Mouse (Mus musculus): ENCODE measurements around the gene Taok1. TPM values are rescaled to one million over a fixed set of nuclear protein-coding genes. Genes with fewer than 3 reads are reported as not detected.

Gene Taok1
- polyA plus RNA-seq, 1 experiment = 2.5 TPM

DNA sequence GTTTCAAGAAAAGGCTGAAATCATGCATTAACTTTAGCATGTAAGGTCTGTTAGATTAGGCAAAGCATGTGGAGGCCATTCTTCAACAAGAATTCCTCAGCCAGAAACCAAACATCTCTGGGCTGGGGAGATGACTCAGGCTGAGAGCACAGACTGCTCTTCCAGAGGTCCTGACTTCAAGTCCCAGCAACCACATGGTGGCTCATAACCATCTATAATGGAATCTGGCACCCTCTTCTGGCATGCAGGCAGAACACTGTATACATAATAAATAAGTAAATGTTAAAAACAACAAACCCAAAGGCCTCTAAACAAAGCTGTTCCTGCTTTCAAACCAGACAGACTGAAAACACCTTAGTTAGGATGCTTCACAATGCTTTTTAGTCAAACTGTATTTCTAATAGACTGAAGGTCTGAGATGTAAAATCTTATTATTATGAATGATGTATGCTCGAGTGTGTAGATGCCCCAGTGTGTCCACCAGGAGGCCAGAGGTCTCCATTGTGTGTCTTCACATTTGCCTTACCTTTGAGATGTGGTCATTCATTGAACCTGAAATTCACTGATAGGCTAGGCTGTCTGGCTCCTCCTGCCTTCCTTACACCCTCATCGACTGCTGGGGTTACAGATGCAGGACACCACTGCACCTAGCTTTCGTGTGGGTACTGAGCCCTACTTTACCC, 81.7 kb downstream of the Taok1 start:
- 88% methylated on average over 3 of the region's 3 CpGs for WGBS
- Histone ChIP-seq H3K27ac (ENCODE audit: insufficient read depth, low read length) (no peak overlapping the region), H3K36me3 (ENCODE audit: control insufficient read depth, insufficient read depth, low read length) (no peaks in the 10 kb centered on the region), H3K27me3 (ENCODE audit: control insufficient read depth, insufficient read depth, low read length) (no peaks in the 10 kb centered on the region), H3K4me1 (ENCODE audit: control insufficient read depth, insufficient read depth, insufficient read length) (no peaks in the 10 kb centered on the region), H3K4me3 (ENCODE audit: extremely low read depth, insufficient read depth, insufficient read length) (no peak overlapping the region)
- TF ChIP-seq POLR2A (IDR thresholded peaks at IDR 0.05; ENCODE audit: low read depth, low read length) = no peak
- no peak for TF ChIP-seq CTCF (IDR thresholded peaks at IDR 0.05; ENCODE audit: extremely low read depth, insufficient read depth, insufficient read length, insufficient replicate concordance)
- no peak for DNase-seq (ENCODE audit: low read depth in 1 of 2, low spot score in 2 of 2)

DNA sequence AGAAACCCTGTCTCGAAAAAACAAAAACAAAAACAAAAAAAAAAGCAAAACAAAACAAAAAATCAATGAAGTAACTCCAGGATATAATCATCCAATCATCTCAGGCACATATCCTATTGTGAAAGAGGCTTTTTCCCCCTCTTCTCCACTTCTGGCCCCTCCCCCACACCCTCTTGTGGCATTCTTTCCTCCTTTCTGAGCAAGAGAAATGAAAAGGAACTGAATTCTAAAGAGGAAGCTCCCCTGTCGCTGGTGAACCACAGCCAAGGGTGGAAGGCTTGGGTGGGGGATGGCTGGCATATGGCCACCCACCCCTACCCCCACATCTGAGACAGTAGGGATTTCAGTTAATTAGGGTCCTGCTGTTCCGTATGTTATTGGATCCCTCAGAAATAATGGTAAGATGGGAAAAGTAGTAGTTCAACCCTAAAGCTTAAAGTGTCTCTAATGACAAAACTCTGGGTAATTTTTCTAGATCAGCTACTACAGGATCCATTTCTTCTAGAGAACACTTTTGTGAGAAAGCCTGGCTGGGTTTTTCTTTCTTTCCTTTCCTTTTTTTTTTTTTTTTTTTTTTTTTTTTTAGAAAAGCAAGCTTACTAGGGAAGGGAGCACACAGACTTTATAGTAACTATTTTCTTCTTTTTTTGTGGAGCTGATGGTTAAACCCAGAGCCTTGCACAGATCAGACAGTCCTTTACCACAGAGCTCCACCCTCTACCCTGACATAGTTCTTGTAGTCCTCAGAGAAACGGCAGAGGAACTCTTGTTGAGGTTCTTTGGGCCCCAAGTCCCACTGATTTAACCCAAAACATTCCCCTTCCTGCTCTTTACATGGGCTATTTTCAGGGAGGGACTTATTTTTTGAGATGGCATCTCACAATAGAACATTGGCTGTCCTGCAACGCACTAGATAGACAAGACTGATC, 86.8 kb downstream of the Taok1 start:
- 24% methylated on average over 5 of the region's 5 CpGs for WGBS
- H3K4me1 ChIP-seq (ENCODE audit: control insufficient read depth, insufficient read depth, insufficient read length) = peaks cover 26% of the 10 kb centered on the region; the same call in 1 of the 2 replicates
- no peak overlapping the region for H3K4me3 ChIP-seq (ENCODE audit: extremely low read depth, insufficient read depth, insufficient read length)
- H3K27ac ChIP-seq (ENCODE audit: insufficient read depth, low read length) = 0 out of 2 replicates have a peak overlapping the region, but pooled peaks have one; percentile 12
- H3K27me3 ChIP-seq (ENCODE audit: control insufficient read depth, insufficient read depth, low read length) = peaks cover 2% of the 10 kb centered on the region; the same call in 1 of the 2 replicates
- H3K36me3 ChIP-seq (ENCODE audit: control insufficient read depth, insufficient read depth, low read length) = no peaks in the 10 kb centered on the region
- peak in 1 of 2 experiments; percentile 47 for DNase-seq (ENCODE audit: low read depth in 1 of 2, low spot score in 2 of 2)
- TF ChIP-seq POLR2A (IDR thresholded peaks at IDR 0.05; ENCODE audit: low read depth, low read length) (no peak), CTCF (IDR thresholded peaks at IDR 0.05; ENCODE audit: extremely low read depth, insufficient read depth, insufficient read length, insufficient replicate concordance) (no peak)

DNA sequence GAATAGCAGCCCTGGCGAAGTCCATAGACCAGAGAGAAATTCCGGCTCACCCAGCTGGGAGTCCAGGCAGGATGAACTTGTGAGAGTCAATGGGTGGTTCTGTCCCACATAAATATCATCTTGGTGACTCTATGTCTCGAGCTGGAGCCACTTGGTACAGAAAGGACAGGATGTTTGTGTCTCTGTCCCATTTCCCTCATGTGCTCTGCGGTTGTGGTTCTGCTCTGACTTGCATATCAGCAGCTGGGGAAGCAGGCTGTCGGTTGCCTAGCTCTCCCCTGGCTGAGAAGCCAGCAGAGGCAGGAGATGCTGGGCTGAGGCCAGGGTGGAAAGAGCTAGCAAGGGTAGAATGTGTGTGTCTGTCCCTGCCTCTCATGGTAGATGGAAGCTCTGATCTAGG, 88.6 kb downstream of the Taok1 start, which contains the start of gene Gm10392:
Gene Gm10392 (minus strand): TSS at position 156 of the 400 bp plus-strand sequence.
- TF ChIP-seq POLR2A (IDR thresholded peaks at IDR 0.05; ENCODE audit: low read depth, low read length) (peak; percentile 2; the same call in 1 of the 2 replicates), CTCF (IDR thresholded peaks at IDR 0.05; ENCODE audit: extremely low read depth, insufficient read depth, insufficient read length, insufficient replicate concordance) (no peak)
- Histone ChIP-seq H3K4me3 (ENCODE audit: extremely low read depth, insufficient read depth, insufficient read length) (no peak within 1 kb of the TSS; the same call in 1 of the 2 replicates), H3K4me1 (ENCODE audit: control insufficient read depth, insufficient read depth, insufficient read length) (peaks cover 38% of the 10 kb centered on the region), H3K27me3 (ENCODE audit: control insufficient read depth, insufficient read depth, low read length) (peaks cover 6% of the 10 kb centered on the region), H3K36me3 (ENCODE audit: control insufficient read depth, insufficient read depth, low read length) (no peaks in the 10 kb centered on the region), H3K27ac (ENCODE audit: insufficient read depth, low read length) (peak within 1 kb of the TSS; percentile 82)
- DNase-seq (ENCODE audit: low read depth in 1 of 2, low spot score in 2 of 2) = peak; percentile 65 to 73
- whole genome bisulfite sequencing = 3% methylated on average over 5 of the region's 5 CpGs

DNA sequence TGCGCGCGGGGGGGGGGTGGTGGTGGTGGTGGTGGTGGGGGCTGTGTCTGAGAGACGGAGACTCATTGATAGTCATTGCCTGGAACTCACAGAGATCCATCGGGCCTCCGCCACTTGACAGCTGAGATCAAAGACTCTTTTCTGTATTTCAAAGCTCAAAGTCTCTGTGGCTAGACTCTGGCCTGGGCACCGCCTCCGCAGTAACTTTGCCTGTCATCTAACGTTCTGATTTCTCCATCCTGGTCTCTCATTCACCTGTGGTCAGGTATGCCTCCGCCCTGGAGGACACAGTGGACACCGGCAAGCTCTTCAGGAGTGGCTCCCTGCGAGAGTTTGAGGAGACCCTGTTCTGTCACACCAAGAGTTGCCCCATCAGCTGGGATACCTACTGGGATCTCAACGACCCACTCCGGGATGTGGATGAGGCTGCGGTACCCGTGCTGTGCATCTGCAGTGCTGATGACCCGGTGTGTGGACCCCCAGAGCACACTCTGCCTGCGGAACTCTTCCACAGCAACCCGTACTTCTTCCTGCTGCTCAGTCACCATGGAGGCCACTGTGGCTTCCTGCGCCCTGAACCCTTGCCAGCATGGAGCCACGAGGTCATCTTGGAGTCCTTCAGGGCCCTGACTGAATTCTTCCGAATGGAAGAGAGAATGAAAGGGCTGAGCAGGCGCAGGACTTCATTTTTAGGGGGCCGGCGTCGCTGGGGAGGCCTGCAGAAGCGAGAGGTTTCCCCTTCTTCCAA, 89.4 kb downstream of the Taok1 start:
- Histone ChIP-seq H3K36me3 (ENCODE audit: control insufficient read depth, insufficient read depth, low read length) (no peaks in the 10 kb centered on the region), H3K4me1 (ENCODE audit: control insufficient read depth, insufficient read depth, insufficient read length) (peaks cover 41% of the 10 kb centered on the region), H3K4me3 (ENCODE audit: extremely low read depth, insufficient read depth, insufficient read length) (no peak overlapping the region; the same call in 1 of the 2 replicates), H3K27ac (ENCODE audit: insufficient read depth, low read length) (peak overlapping the region; percentile 82), H3K27me3 (ENCODE audit: control insufficient read depth, insufficient read depth, low read length) (peaks cover 6% of the 10 kb centered on the region)
- TF ChIP-seq POLR2A (IDR thresholded peaks at IDR 0.05; ENCODE audit: low read depth, low read length) (no peak), CTCF (IDR thresholded peaks at IDR 0.05; ENCODE audit: extremely low read depth, insufficient read depth, insufficient read length, insufficient replicate concordance) (no peak)
- 39% methylated on average over 27 of the region's 27 CpGs for WGBS
- DNase-seq (ENCODE audit: low read depth in 1 of 2, low spot score in 2 of 2) = peak in 1 of 2 experiments; percentile 16

DNA sequence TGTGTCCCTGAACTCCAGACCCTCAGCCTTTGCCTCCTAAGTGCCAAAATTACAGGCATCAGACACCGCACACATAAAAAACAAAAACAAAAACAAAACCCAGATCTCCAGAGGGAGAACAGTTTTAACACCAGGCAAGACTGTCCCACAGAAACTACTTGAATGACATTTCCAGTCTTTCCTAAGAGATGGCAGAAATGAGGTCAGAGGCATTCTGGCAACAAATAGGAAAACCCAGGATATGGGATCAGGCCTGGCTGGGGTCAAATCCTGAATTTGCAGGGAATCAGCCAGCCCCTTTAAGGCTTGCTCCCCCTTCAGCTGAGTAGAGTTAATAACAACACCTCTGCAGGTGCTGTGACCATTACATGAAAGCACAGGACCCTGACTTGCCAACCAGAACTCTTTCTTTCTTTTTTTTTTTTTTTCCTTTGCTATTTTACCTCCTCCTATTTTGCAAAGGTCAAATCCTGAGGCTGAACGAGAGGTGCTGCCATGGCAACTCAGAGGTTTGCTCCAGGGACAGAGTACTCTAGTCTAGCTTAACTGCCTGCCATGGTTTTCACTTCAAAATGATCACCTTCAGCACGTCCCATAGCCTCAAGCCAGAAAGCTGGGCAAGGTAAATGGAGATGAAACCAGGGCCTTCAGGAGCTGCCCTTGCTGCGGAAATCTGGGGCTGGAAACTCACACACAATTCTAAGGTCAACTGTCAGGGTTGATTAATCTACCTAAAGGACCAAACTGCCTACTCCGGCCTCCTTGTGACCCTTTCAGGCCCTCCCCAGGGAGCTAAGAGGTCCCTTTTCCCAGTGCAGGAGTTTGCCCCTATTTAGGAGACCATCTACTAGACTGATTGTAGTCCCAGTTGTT, 90.8 kb downstream of the Taok1 start:
- Histone ChIP-seq H3K4me3 (ENCODE audit: extremely low read depth, insufficient read depth, insufficient read length) (no peak overlapping the region), H3K27ac (ENCODE audit: insufficient read depth, low read length) (no peak overlapping the region), H3K4me1 (ENCODE audit: control insufficient read depth, insufficient read depth, insufficient read length) (peaks cover 45% of the 10 kb centered on the region), H3K36me3 (ENCODE audit: control insufficient read depth, insufficient read depth, low read length) (no peaks in the 10 kb centered on the region), H3K27me3 (ENCODE audit: control insufficient read depth, insufficient read depth, low read length) (peaks cover 6% of the 10 kb centered on the region)
- WGBS = 79% methylated on average over 5 of the region's 5 CpGs
- TF ChIP-seq CTCF (IDR thresholded peaks at IDR 0.05; ENCODE audit: extremely low read depth, insufficient read depth, insufficient read length, insufficient replicate concordance) = no peak
- no peak for TF ChIP-seq POLR2A (IDR thresholded peaks at IDR 0.05; ENCODE audit: low read depth, low read length)
- no peak for DNase-seq (ENCODE audit: low read depth in 1 of 2, low spot score in 2 of 2)
